Mouse (Mus musculus) hindbrain, embryonic 16.5 days (tissue): Measurements from ENCODE around the gene Slc35f6. TPM values are rescaled to one million over a fixed set of nuclear protein-coding genes. Genes with fewer than 3 reads are reported as not detected.
A peak's percentile ranks its signal among the peaks of the same experiment; 100 is the strongest.

ENCODE experiments used
- ATAC-seq: fragments of 200-750 bp; cut with Nextera tagmentation; 2 replicates; pipeline ENCODE4 v1.8.0; 2017; ENCODE audit warnings: moderate TSS enrichment, moderate library complexity
- H3K27ac ChIP-seq: fragments of 300-500 bp; sonication (generic); 2 replicates; pipeline ENCODE4 v1.5.1; 2014; ENCODE audit warnings: low read depth, mild to moderate bottlenecking, control low read depth, low read length, moderate library complexity
- H3K27me3 ChIP-seq: fragments of 300-500 bp; sonication (generic); replicated peaks from 2 replicates; pipeline ENCODE4 v1.6.1; 2014; ENCODE audit warnings: low read length; ENCODE audit not compliant: control insufficient read depth, insufficient read depth
- H3K36me3 ChIP-seq: fragments of 300-500 bp; sonication (generic); 2 replicates; pipeline ENCODE4 v1.6.1; 2014; ENCODE audit warnings: mild to moderate bottlenecking, low read length, moderate library complexity, mixed read lengths; ENCODE audit not compliant: control insufficient read depth, insufficient read depth
- H3K4me1 ChIP-seq: fragments of 300-500 bp; sonication (generic); 2 replicates; pipeline ENCODE4 v1.6.1; 2014; ENCODE audit warnings: low read depth, low read length; ENCODE audit not compliant: control insufficient read depth, insufficient read depth
- H3K4me2 ChIP-seq: fragments of 300-500 bp; sonication (generic); 2 replicates; pipeline ENCODE4 v1.6.1; 2014; ENCODE audit warnings: mild to moderate bottlenecking, low read length, control low read depth, moderate library complexity
- H3K4me3 ChIP-seq: fragments of 300-500 bp; sonication (generic); 2 replicates; pipeline ENCODE4 v1.5.1; 2014; ENCODE audit warnings: mild to moderate bottlenecking, low read length, control low read depth, moderate library complexity
- H3K9ac ChIP-seq: fragments of 300-500 bp; sonication (generic); 2 replicates; pipeline ENCODE4 v1.6.1; 2014; ENCODE audit warnings: low read depth, mild to moderate bottlenecking, control low read depth, low read length, moderate library complexity
- H3K9me3 ChIP-seq: fragments of 300-500 bp; sonication (generic); 2 replicates; pipeline ENCODE4 v1.6.1; 2014; ENCODE audit warnings: mild to moderate bottlenecking, low read length, moderate library complexity; ENCODE audit not compliant: control insufficient read depth
- WGBS: fragments of 180-500 bp; shearing (Covaris S2); extraction: QIAGEN DNeasy Blood & Tissue Kit; methylation state at CpG from one replicate; pipeline ENCODE4 v1.1.7; 2014; 5-methylcytosine and 5-hydroxymethylcytosine counted together
- polyA plus RNA-seq: library from polyadenylated mRNA; unstranded; fragments of >200 nt; fragmentation: Nextera tagmentation; extraction: Ambion mirVana; gene quantifications from 2 replicates; pipeline ENCODE4 v1.2.1, GENCODE M21; 2015

Slc35f6 gene
- polyA plus RNA-seq, 1 experiment from 2014 or later: 33.6 TPM

- 68% methylated on average over 1 of the region's 1 CpGs for WGBS
- no peaks in the 10 kb centered on the region for H3K27me3 ChIP-seq
- H3K27ac ChIP-seq: no peak overlapping the region
- ATAC-seq: no peak
- peaks cover 17% of the 10 kb centered on the region; the same call in 1 of the 2 replicates for H3K36me3 ChIP-seq
- no peak overlapping the region for H3K9ac ChIP-seq
- no peaks in the 10 kb centered on the region for H3K4me1 ChIP-seq
- no peaks in the 10 kb centered on the region for H3K9me3 ChIP-seq
- H3K4me2 ChIP-seq: no peak overlapping the region
- no peak overlapping the region for H3K4me3 ChIP-seq
These were observed 12.5 kb downstream of the Slc35f6 start for GRCm38 (mm10) chr5:30660278-30660677.

GRCm38 (mm10) chr5:30660813-30661212 is 13.1 kb downstream of the Slc35f6 start:
- 91% methylated on average over 5 of the region's 5 CpGs for WGBS
- no peaks in the 10 kb centered on the region for H3K4me1 ChIP-seq
- no peak overlapping the region for H3K4me2 ChIP-seq
- no peaks in the 10 kb centered on the region for H3K27me3 ChIP-seq
- no peaks in the 10 kb centered on the region for H3K9me3 ChIP-seq
- no peak for ATAC-seq
- no peak overlapping the region for H3K9ac ChIP-seq
- no peak overlapping the region for H3K27ac ChIP-seq
- H3K36me3 ChIP-seq: peaks cover 17% of the 10 kb centered on the region; the same call in 1 of the 2 replicates
- H3K4me3 ChIP-seq: no peak overlapping the region

- no peaks in the 10 kb centered on the region for H3K36me3 ChIP-seq
- no peaks in the 10 kb centered on the region for H3K27me3 ChIP-seq
- H3K9me3 ChIP-seq: no peaks in the 10 kb centered on the region
- no peak overlapping the region for H3K9ac ChIP-seq
- 91% methylated on average over 9 of the region's 9 CpGs for WGBS
- ATAC-seq: no peak
- no peak overlapping the region for H3K4me2 ChIP-seq
- H3K4me3 ChIP-seq: no peak overlapping the region
- H3K27ac ChIP-seq: no peak overlapping the region
- peaks cover 9% of the 10 kb centered on the region for H3K4me1 ChIP-seq
These were observed 17.6 kb downstream of the Slc35f6 start for GRCm38 (mm10) chr5:30665360-30665759.

- whole genome bisulfite sequencing: 64% methylated on average over 6 of the region's 6 CpGs
- ATAC-seq: no peak
- Histone ChIP-seq H3K36me3 (no peaks in the 10 kb centered on the region), H3K4me3 (peak overlapping the region; percentile 92), H3K4me1 (peaks cover 9% of the 10 kb centered on the region), H3K9me3 (no peaks in the 10 kb centered on the region), H3K4me2 (peak overlapping the region; percentile 86), H3K27ac (no peak overlapping the region), H3K9ac (peak overlapping the region; percentile 62), H3K27me3 (no peaks in the 10 kb centered on the region)
These were observed 18.2 kb downstream of the Slc35f6 start for GRCm38 (mm10) chr5:30665968-30666367.

GRCm38 (mm10) chr5:30666391-30667195 is 18.9 kb downstream of the Slc35f6 start, which contains the start of gene Cenpa:
Cenpa (plus strand) TSS chr5:30666777.
- peak within 1 kb of the TSS; percentile 56; the same call in 1 of the 2 replicates for H3K27ac ChIP-seq
- ATAC-seq: peak; percentile 97

GRCm38 (mm10) chr5:30667215-30667614 is 19.5 kb downstream of the Slc35f6 start:
- no peak for ATAC-seq
- H3K9me3 ChIP-seq: no peaks in the 10 kb centered on the region
- H3K36me3 ChIP-seq: no peaks in the 10 kb centered on the region
- peaks cover 9% of the 10 kb centered on the region for H3K4me1 ChIP-seq
- peak overlapping the region; percentile 92 for H3K4me3 ChIP-seq
- WGBS: under 1% methylated on average over 13 of the region's 13 CpGs
- peak overlapping the region; percentile 77 for H3K9ac ChIP-seq
- no peaks in the 10 kb centered on the region for H3K27me3 ChIP-seq
- H3K4me2 ChIP-seq: peak overlapping the region; percentile 95
- H3K27ac ChIP-seq: no peak overlapping the region

More at GRCm38 (mm10) chr5:30666391-30667195, 18.9 kb downstream of the Slc35f6 start, which contains the start of gene Cenpa:
- H3K27me3 ChIP-seq: no peaks in the 10 kb centered on the region
- WGBS: under 1% methylated on average over 40 of the region's 40 CpGs
- H3K36me3 ChIP-seq: no peaks in the 10 kb centered on the region
- H3K9me3 ChIP-seq: no peaks in the 10 kb centered on the region
- peaks cover 9% of the 10 kb centered on the region for H3K4me1 ChIP-seq
- peak within 1 kb of the TSS; percentile 95 for H3K4me2 ChIP-seq
- H3K9ac ChIP-seq: peak within 1 kb of the TSS; percentile 77
- peak within 1 kb of the TSS; percentile 92 for H3K4me3 ChIP-seq

- Histone ChIP-seq H3K9ac (peak overlapping the region; percentile 77; the same call in 1 of the 2 replicates), H3K4me3 (peak overlapping the region; percentile 92), H3K9me3 (no peaks in the 10 kb centered on the region), H3K27me3 (no peaks in the 10 kb centered on the region), H3K36me3 (no peaks in the 10 kb centered on the region), H3K27ac (no peak overlapping the region), H3K4me1 (peaks cover 9% of the 10 kb centered on the region), H3K4me2 (peak overlapping the region; percentile 95)
- WGBS: 9% methylated on average over 3 of the region's 3 CpGs
- no peak for ATAC-seq
These were observed 20.0 kb downstream of the Slc35f6 start for GRCm38 (mm10) chr5:30667686-30668085.

- H3K9me3 ChIP-seq: no peaks in the 10 kb centered on the region
- 96% methylated on average over 9 of the region's 9 CpGs for WGBS
- H3K4me1 ChIP-seq: peaks cover 9% of the 10 kb centered on the region
- no peak overlapping the region for H3K27ac ChIP-seq
- no peak overlapping the region for H3K4me2 ChIP-seq
- H3K9ac ChIP-seq: no peak overlapping the region
- no peaks in the 10 kb centered on the region for H3K36me3 ChIP-seq
- H3K27me3 ChIP-seq: no peaks in the 10 kb centered on the region
- no peak for ATAC-seq
- no peak overlapping the region for H3K4me3 ChIP-seq
These were observed 21.1 kb downstream of the Slc35f6 start for GRCm38 (mm10) chr5:30668637-30669495.

- no peak for ATAC-seq
- 96% methylated on average over 3 of the region's 3 CpGs for WGBS
- Histone ChIP-seq H3K36me3 (no peaks in the 10 kb centered on the region), H3K27me3 (no peaks in the 10 kb centered on the region), H3K9ac (no peak overlapping the region), H3K4me1 (peaks cover 9% of the 10 kb centered on the region), H3K27ac (no peak overlapping the region), H3K9me3 (no peaks in the 10 kb centered on the region), H3K4me3 (no peak overlapping the region), H3K4me2 (no peak overlapping the region)
These were observed 21.7 kb downstream of the Slc35f6 start for GRCm38 (mm10) chr5:30669496-30669830.
